Mouse (Mus musculus): ENCODE data around the gene Terb2. TPM values are rescaled to one million over a fixed set of nuclear protein-coding genes. Genes with fewer than 3 reads are reported as not detected.

Terb2 gene
- polyA plus RNA-seq (2012; rRNA removed), result not detected in 2 replicates

- TF ChIP-seq POLR2A (IDR thresholded peaks at IDR 0.05; ENCODE audit: borderline replicate concordance, extremely low read depth, low read depth, low read length), result no peak
- TF ChIP-seq CTCF (IDR thresholded peaks at IDR 0.05; ENCODE audit: insufficient read depth, low read length), result no peak
- DNase-seq, result no peak
Measured at GRCm38 (mm10) chr2:122186106-122186505, at the start of gene Terb2, which contains the start of gene Patl2. Gene Terb2, plus strand, starts transcription at chr2:122186272. Gene Patl2, minus strand, starts transcription at chr2:122186189.

GRCm38 (mm10) chr2:122137839-122138465 is 48.1 kb upstream of the Terb2 start:
- no peak overlapping the region for H3K4me3 ChIP-seq (replicated peaks; ENCODE audit: extremely low read depth, low read depth, low read length)
- 41% methylated on average over 5 of the region's 5 CpGs for WGBS
- TF ChIP-seq CTCF (IDR thresholded peaks at IDR 0.05; ENCODE audit: insufficient read depth, low read length) (no peak), POLR2A (IDR thresholded peaks at IDR 0.05; ENCODE audit: borderline replicate concordance, extremely low read depth, low read depth, low read length) (no peak)

More at GRCm38 (mm10) chr2:122186106-122186505, at the start of gene Terb2, which contains the start of gene Patl2:
- 77% methylated on average over 17 of the region's 17 CpGs for WGBS
- Histone ChIP-seq H3K4me3 (replicated peaks; ENCODE audit: extremely low read depth, low read depth, low read length) (no peak within 1 kb of the TSS), H3K4me1 (ENCODE audit: control insufficient read depth, insufficient read depth, low read length) (no peaks in the 10 kb centered on the region)

GRCm38 (mm10) chr2:122140815-122141214 is 45.3 kb upstream of the Terb2 start:
- DNase-seq, result no peak
- no peaks in the 10 kb centered on the region for H3K4me1 ChIP-seq (ENCODE audit: control insufficient read depth, insufficient read depth, low read length)
- WGBS, result 67% methylated on average over 2 of the region's 2 CpGs
- no peak overlapping the region for H3K4me3 ChIP-seq (replicated peaks; ENCODE audit: extremely low read depth, low read depth, low read length)
- no peak for TF ChIP-seq CTCF (IDR thresholded peaks at IDR 0.05; ENCODE audit: insufficient read depth, low read length)

More at GRCm38 (mm10) chr2:122137839-122138465, 48.1 kb upstream of the Terb2 start:
- DNase-seq, result no peak
- H3K4me1 ChIP-seq (ENCODE audit: control insufficient read depth, insufficient read depth, low read length), result no peaks in the 10 kb centered on the region

GRCm38 (mm10) chr2:122141332-122141967 is 44.6 kb upstream of the Terb2 start:
- WGBS, result 66% methylated on average over 5 of the region's 5 CpGs
- no peak for TF ChIP-seq POLR2A (IDR thresholded peaks at IDR 0.05; ENCODE audit: borderline replicate concordance, extremely low read depth, low read depth, low read length)
- peak; percentile 23; the same call in 1 of the 2 replicates for TF ChIP-seq CTCF (IDR thresholded peaks at IDR 0.05; ENCODE audit: insufficient read depth, low read length)
- Histone ChIP-seq H3K4me3 (replicated peaks; ENCODE audit: extremely low read depth, low read depth, low read length) (no peak overlapping the region), H3K4me1 (ENCODE audit: control insufficient read depth, insufficient read depth, low read length) (no peaks in the 10 kb centered on the region)
- no peak for DNase-seq

- TF ChIP-seq CTCF (IDR thresholded peaks at IDR 0.05; ENCODE audit: insufficient read depth, low read length) (no peak), POLR2A (IDR thresholded peaks at IDR 0.05; ENCODE audit: borderline replicate concordance, extremely low read depth, low read depth, low read length) (no peak)
- Histone ChIP-seq H3K4me3 (replicated peaks; ENCODE audit: extremely low read depth, low read depth, low read length) (no peak overlapping the region), H3K4me1 (ENCODE audit: control insufficient read depth, insufficient read depth, low read length) (peaks cover 3% of the 10 kb centered on the region; the same call in 1 of the 2 replicates)
- 86% methylated on average over 3 of the region's 3 CpGs for WGBS
- no peak for DNase-seq
Measured at GRCm38 (mm10) chr2:122143111-122143510, 43.0 kb upstream of the Terb2 start.

GRCm38 (mm10) chr2:122145756-122146155 is 40.3 kb upstream of the Terb2 start:
- no peak for TF ChIP-seq CTCF (IDR thresholded peaks at IDR 0.05; ENCODE audit: insufficient read depth, low read length)
- no peak for TF ChIP-seq POLR2A (IDR thresholded peaks at IDR 0.05; ENCODE audit: borderline replicate concordance, extremely low read depth, low read depth, low read length)
- WGBS, result 39% methylated on average over 4 of the region's 4 CpGs
- Histone ChIP-seq H3K4me1 (ENCODE audit: control insufficient read depth, insufficient read depth, low read length) (peaks cover 5% of the 10 kb centered on the region; the same call in 1 of the 2 replicates), H3K4me3 (replicated peaks; ENCODE audit: extremely low read depth, low read depth, low read length) (no peak overlapping the region)
- DNase-seq, result no peak

- 58% methylated on average over 6 of the region's 6 CpGs for WGBS
- Histone ChIP-seq H3K4me3 (replicated peaks; ENCODE audit: extremely low read depth, low read depth, low read length) (no peak overlapping the region), H3K4me1 (ENCODE audit: control insufficient read depth, insufficient read depth, low read length) (peaks cover 10% of the 10 kb centered on the region)
- TF ChIP-seq POLR2A (IDR thresholded peaks at IDR 0.05; ENCODE audit: borderline replicate concordance, extremely low read depth, low read depth, low read length), result no peak
- TF ChIP-seq CTCF (IDR thresholded peaks at IDR 0.05; ENCODE audit: insufficient read depth, low read length), result no peak
- no peak for DNase-seq
Measured at GRCm38 (mm10) chr2:122146687-122147086, 39.4 kb upstream of the Terb2 start.

GRCm38 (mm10) chr2:122147508-122148241 is 38.4 kb upstream of the Terb2 start, which contains the start of gene B2m:
Gene B2m, plus strand, starts transcription at chr2:122147686.
- DNase-seq, result peak; percentile 95
- peaks cover 10% of the 10 kb centered on the region for H3K4me1 ChIP-seq (ENCODE audit: control insufficient read depth, insufficient read depth, low read length)
- WGBS, result under 1% methylated on average over 40 of the region's 40 CpGs
- H3K4me3 ChIP-seq (replicated peaks; ENCODE audit: extremely low read depth, low read depth, low read length), result peak within 1 kb of the TSS; percentile 81
- TF ChIP-seq CTCF (IDR thresholded peaks at IDR 0.05; ENCODE audit: insufficient read depth, low read length) (no peak), POLR2A (IDR thresholded peaks at IDR 0.05; ENCODE audit: borderline replicate concordance, extremely low read depth, low read depth, low read length) (peak; percentile 100)

- 4% methylated on average over 18 of the region's 18 CpGs for WGBS
- H3K4me1 ChIP-seq (ENCODE audit: control insufficient read depth, insufficient read depth, low read length), result peaks cover 10% of the 10 kb centered on the region
- peak; percentile 59 for DNase-seq
- H3K4me3 ChIP-seq (replicated peaks; ENCODE audit: extremely low read depth, low read depth, low read length), result peak overlapping the region; percentile 81
- 0 out of 2 replicates have a peak, but pooled peaks have one; percentile 30 for TF ChIP-seq POLR2A (IDR thresholded peaks at IDR 0.05; ENCODE audit: borderline replicate concordance, extremely low read depth, low read depth, low read length)
- TF ChIP-seq CTCF (IDR thresholded peaks at IDR 0.05; ENCODE audit: insufficient read depth, low read length), result no peak
Measured at GRCm38 (mm10) chr2:122148242-122148917, 37.7 kb upstream of the Terb2 start.
